Comparison of ENCODE assay signal across 8 mouse cellular contexts in genomic region chr16:17233702-17234498, GRCm38 (mm10). TPM values are rescaled to one million over a fixed set of nuclear protein-coding genes. Genes with fewer than 3 reads are reported as not detected.
DNase-seq lines count a peak whose midpoint lies in the region; ATAC-seq and TF ChIP-seq lines count a peak whose summit lies in the region.

No protein-coding gene starts in this region.

- peak overlapping the region; percentile 98 for H3K9ac ChIP-seq in midbrain, embryonic 15.5 days

- peak; percentile 24 for DNase-seq in urinary bladder, postnatal 25 days (ENCODE audit: low spot score)
- no peak for DNase-seq in urinary bladder, adult 18-20 months (ENCODE audit: low spot score in 2 of 2)
- DNase-seq in heart, adult 18-20 months = peak; percentile 11 to 54
- peak; percentile 15 for DNase-seq in kidney, adult 2 months
- DNase-seq in liver = peak; percentile 46
- peak; percentile 37 to 49 for DNase-seq in thymus, adult 18-20 months

- H3K36me3 ChIP-seq in kidney, adult 2 months (ENCODE audit: control insufficient read depth, insufficient read depth, low read length) = no peaks in the 10 kb centered on the region
- H3K36me3 ChIP-seq in midbrain, embryonic 15.5 days (replicated peaks) = no peaks in the 10 kb centered on the region

- TF ChIP-seq POLR2A in cortical plate, adult 2 months (IDR thresholded peaks at IDR 0.05; ENCODE audit: extremely low read depth, insufficient read depth, low read length) = no peak
- TF ChIP-seq POLR2A in kidney, adult 2 months (IDR thresholded peaks at IDR 0.05; ENCODE audit: low read depth, low read length) = no peak

- H3K4me3 ChIP-seq in cortical plate, adult 2 months (ENCODE audit: insufficient read depth, low read length) = peak overlapping the region; percentile 96
- peak overlapping the region; percentile 70 for H3K4me3 ChIP-seq in kidney, adult 2 months (ENCODE audit: insufficient read depth, low read depth, low read length)
- peak overlapping the region; percentile 93 for H3K4me3 ChIP-seq in midbrain, embryonic 15.5 days

- no peak for TF ChIP-seq CTCF in cortical plate, adult 2 months (IDR thresholded peaks at IDR 0.05; ENCODE audit: extremely low read depth, insufficient read depth, low read length)
- no peak for TF ChIP-seq CTCF in kidney, adult 2 months (conservative IDR thresholded peaks at IDR 0.05; ENCODE audit: insufficient read depth, insufficient read length, low read depth, low read length)

- no peaks in the 10 kb centered on the region for H3K27me3 ChIP-seq in kidney, adult 2 months (replicated peaks; ENCODE audit: control insufficient read depth, insufficient read depth, low read length)
- H3K27me3 ChIP-seq in midbrain, embryonic 15.5 days (replicated peaks) = no peaks in the 10 kb centered on the region

- WGBS in kidney, adult 2 months = under 1% methylated on average over 62 of the region's 62 CpGs
- WGBS in midbrain, embryonic 15.5 days = under 1% methylated on average over 61 of the region's 62 CpGs

- H3K4me1 ChIP-seq in cortical plate, adult 2 months (ENCODE audit: control insufficient read depth, insufficient read depth, low read length) = peaks cover 4% of the 10 kb centered on the region; the same call in 1 of the 2 replicates
- peaks cover 6% of the 10 kb centered on the region; the same call in 1 of the 2 replicates for H3K4me1 ChIP-seq in kidney, adult 2 months (ENCODE audit: control insufficient read depth, insufficient read depth, low read length)
- H3K4me1 ChIP-seq in midbrain, embryonic 15.5 days = peaks cover 42% of the 10 kb centered on the region

- H3K9me3 ChIP-seq in midbrain, embryonic 15.5 days = no peaks in the 10 kb centered on the region

- peak overlapping the region; percentile 83 for H3K4me2 ChIP-seq in midbrain, embryonic 15.5 days

- H3K27ac ChIP-seq in cortical plate, adult 2 months (ENCODE audit: insufficient read depth, low read length) = peak overlapping the region; percentile 98
- peak overlapping the region; percentile 18; the same call in 1 of the 2 replicates for H3K27ac ChIP-seq in kidney, adult 2 months (ENCODE audit: insufficient read depth, low read depth, low read length)
- peak overlapping the region; percentile 98 for H3K27ac ChIP-seq in midbrain, embryonic 15.5 days

- peak; percentile 78 for ATAC-seq in midbrain, embryonic 15.5 days (replicated peaks)

RNA-seq across cellular contexts. Expression of gene Hic2, which starts 0.5 kb away (rescaled TPM):
- 5.7 and 6.0 TPM in 2 replicates for polyA plus RNA-seq in cortical plate, adult 2 months (2012; rRNA removed)
- 1 to 10 TPM; 1.3 to 1.5 TPM for total RNA-seq in heart, adult 18-20 months (2021)
- 1.5 and 1.8 TPM in 2 replicates for polyA plus RNA-seq in kidney, adult 2 months (2012; rRNA removed)
- 11.1 and 11.6 TPM in 2 replicates for polyA plus RNA-seq in midbrain, embryonic 15.5 days (2015; fragmentation: Nextera tagmentation; extraction: Ambion mirVana)

RNA-seq across cellular contexts. Expression of gene Rimbp3, which starts 25.5 kb away (rescaled TPM):
- polyA plus RNA-seq in cortical plate, adult 2 months (2012; rRNA removed) = 0.63 and 1.0 TPM in 2 replicates
- total RNA-seq in heart, adult 18-20 months (2021) = under 1 TPM; 0.07 to 0.26 TPM
- 0.05 and 0.08 TPM in 2 replicates for polyA plus RNA-seq in kidney, adult 2 months (2012; rRNA removed)
- polyA plus RNA-seq in midbrain, embryonic 15.5 days (2015; fragmentation: Nextera tagmentation; extraction: Ambion mirVana) = 2.6 and 3.3 TPM in 2 replicates

RNA-seq across cellular contexts. Expression of gene Ube2l3, which starts 31.5 kb away (rescaled TPM):
- polyA plus RNA-seq in cortical plate, adult 2 months (2012; rRNA removed) = 124 and 129 TPM in 2 replicates
- 100 to 1,000 TPM; 116 to 120 TPM for total RNA-seq in heart, adult 18-20 months (2021)
- 64.6 and 73.6 TPM in 2 replicates for polyA plus RNA-seq in kidney, adult 2 months (2012; rRNA removed)
- polyA plus RNA-seq in midbrain, embryonic 15.5 days (2015; fragmentation: Nextera tagmentation; extraction: Ambion mirVana) = 262 and 275 TPM in 2 replicates

RNA-seq across cellular contexts. Expression of gene Tmem191c, which starts 42.0 kb away (rescaled TPM):
- polyA plus RNA-seq in cortical plate, adult 2 months (2012; rRNA removed) = 315 and 327 TPM in 2 replicates
- 1 to 10 TPM; 1.2 to 1.6 TPM for total RNA-seq in heart, adult 18-20 months (2021)
- 7.7 and 8.0 TPM in 2 replicates for polyA plus RNA-seq in kidney, adult 2 months (2012; rRNA removed)
- polyA plus RNA-seq in midbrain, embryonic 15.5 days (2015; fragmentation: Nextera tagmentation; extraction: Ambion mirVana) = 63.2 and 67.6 TPM in 2 replicates

Comparison
In these comparisons a context has a peak if more than half of its experiments do, and no peak if none do; other contexts are left out.
1. DNase-seq: peak in urinary bladder, postnatal 25 days (single experiment), heart, adult 18-20 months (2 of 2), kidney, adult 2 months (single experiment), liver (single experiment) and thymus, adult 18-20 months (2 of 2); none in urinary bladder, adult 18-20 months (0 of 2).
2. H3K27ac ChIP-seq: peak in every context shown above with its lines; median percentile 98 in cortical plate, adult 2 months; 98 in midbrain, embryonic 15.5 days; 18 in kidney, adult 2 months.
3. Peak in every context shown above with its lines, with median percentiles within 50 percentile points of each other: H3K4me3 ChIP-seq.